Mouse (Mus musculus) liver, embryonic 13.5 days (tissue): ENCODE measurements around the gene Ppp1r3f. TPM values are rescaled to one million over a fixed set of nuclear protein-coding genes. Genes with fewer than 3 reads are reported as not detected.

Experiments used
- ATAC-seq: fragments of 200-750 bp; cut with Nextera tagmentation; 2 replicates; pipeline ENCODE4 v1.8.0; 2017; ENCODE audit warnings: low read depth, mild to moderate bottlenecking, moderate number of reproducible peaks, moderate library complexity
- DNase-seq: peaks from one replicate; pipeline ENCODE4 v3.0.0; 2022
- H3K27ac ChIP-seq: fragments of 300-500 bp; sonication (generic); 2 replicates; pipeline ENCODE4 v1.5.1; 2015; ENCODE audit warnings: moderate library complexity, mild to moderate bottlenecking, inconsistent platforms
- H3K27me3 ChIP-seq: fragments of 300-500 bp; sonication (generic); 2 replicates; pipeline ENCODE4 v1.6.1; 2015; ENCODE audit warnings: mild to moderate bottlenecking, inconsistent platforms
- H3K36me3 ChIP-seq: fragments of 300-500 bp; sonication (generic); 2 replicates; pipeline ENCODE4 v1.6.1; 2015; ENCODE audit warnings: mild to moderate bottlenecking, inconsistent platforms
- H3K4me1 ChIP-seq: fragments of 300-500 bp; sonication (generic); replicated peaks from 2 replicates; pipeline ENCODE4 v1.6.1; 2015; ENCODE audit warnings: inconsistent platforms
- H3K4me2 ChIP-seq: fragments of 300-500 bp; sonication (generic); 2 replicates; pipeline ENCODE4 v1.6.1; 2015; ENCODE audit warnings: inconsistent platforms, mild to moderate bottlenecking, moderate library complexity
- H3K4me3 ChIP-seq: fragments of 300-500 bp; sonication (generic); replicated peaks from 2 replicates; pipeline ENCODE4 v1.5.1; 2015; ENCODE audit warnings: mild to moderate bottlenecking, inconsistent platforms
- H3K9ac ChIP-seq: fragments of 300-500 bp; sonication (generic); 2 replicates; pipeline ENCODE4 v1.6.1; 2015; ENCODE audit warnings: mild to moderate bottlenecking, inconsistent platforms
- H3K9me3 ChIP-seq: fragments of 300-500 bp; sonication (generic); replicated peaks from 2 replicates; pipeline ENCODE4 v1.6.1; 2016; ENCODE audit warnings: inconsistent platforms
- WGBS: fragments of 180-500 bp; shearing (Covaris S2); methylation state at CpG from one replicate; pipeline ENCODE4 v1.1.7; 2015; ENCODE audit not compliant: insufficient replicate concordance; 5-methylcytosine and 5-hydroxymethylcytosine counted together
- polyA plus RNA-seq: library from polyadenylated mRNA; unstranded; fragments of >200 nt; fragmentation: Nextera tagmentation; extraction: Ambion mirVana; gene quantifications from 2 replicates; pipeline ENCODE4 v1.2.1, GENCODE M21; 2015

Ppp1r3f gene
- polyA plus RNA-seq, 1 experiment from 2014 or later, result 0.37 TPM

DNA sequence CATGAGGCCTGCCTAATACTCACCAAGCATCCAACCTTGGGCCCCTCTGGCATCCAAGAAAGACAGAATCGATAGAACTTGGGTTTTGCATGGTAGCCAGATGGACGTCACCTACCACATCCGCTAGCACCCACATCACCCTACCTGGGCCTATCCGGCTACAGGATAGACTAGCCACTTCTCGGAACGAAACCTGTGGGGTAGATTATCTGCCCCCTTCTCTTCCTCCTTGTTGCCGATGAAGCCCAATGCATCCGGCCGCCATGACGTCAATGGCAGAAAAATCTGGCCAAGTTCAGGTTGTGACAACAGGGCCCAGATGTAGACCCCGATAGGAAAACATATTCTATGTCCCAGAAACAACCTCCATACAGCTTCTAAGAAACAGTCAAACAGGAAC is 9.8 kb upstream of the Ppp1r3f start:
- H3K4me1 ChIP-seq, result no peaks in the 10 kb centered on the region
- no peak overlapping the region for H3K4me2 ChIP-seq
- DNase-seq (no peak), ATAC-seq (no peak)
- no peaks in the 10 kb centered on the region for H3K27me3 ChIP-seq
- H3K9ac ChIP-seq, result no peak overlapping the region
- H3K27ac ChIP-seq, result no peak overlapping the region
- H3K4me3 ChIP-seq, result no peak overlapping the region
- no peaks in the 10 kb centered on the region for H3K9me3 ChIP-seq
- H3K36me3 ChIP-seq, result no peaks in the 10 kb centered on the region
- 85% methylated on average over 11 of the region's 11 CpGs for WGBS

DNA sequence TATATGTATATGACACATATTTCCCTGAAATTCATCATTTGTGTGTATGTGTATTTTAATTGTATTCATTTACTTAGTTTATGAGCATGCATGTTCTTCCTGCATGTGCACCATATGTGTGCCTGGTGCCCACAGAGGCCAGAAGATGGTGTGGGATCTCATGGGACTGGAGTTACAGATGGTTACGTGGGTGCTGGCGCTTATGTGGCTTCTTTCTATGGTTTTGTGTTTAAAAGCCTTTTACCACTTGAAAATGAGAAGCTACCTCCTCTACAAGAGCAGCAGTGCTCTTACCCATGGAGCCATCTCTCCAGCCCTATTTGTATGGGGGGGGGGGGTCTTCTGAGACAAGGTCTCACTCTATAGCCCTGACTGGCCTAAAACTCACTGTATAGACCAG is 7.1 kb upstream of the Ppp1r3f start:
- Histone ChIP-seq H3K9ac (no peak overlapping the region), H3K4me1 (no peaks in the 10 kb centered on the region), H3K36me3 (no peaks in the 10 kb centered on the region), H3K9me3 (no peaks in the 10 kb centered on the region), H3K27ac (no peak overlapping the region), H3K4me3 (no peak overlapping the region), H3K27me3 (no peaks in the 10 kb centered on the region), H3K4me2 (no peak overlapping the region)
- WGBS, result 76% methylated on average over 2 of the region's 2 CpGs
- DNase-seq (no peak), ATAC-seq (no peak)

DNA sequence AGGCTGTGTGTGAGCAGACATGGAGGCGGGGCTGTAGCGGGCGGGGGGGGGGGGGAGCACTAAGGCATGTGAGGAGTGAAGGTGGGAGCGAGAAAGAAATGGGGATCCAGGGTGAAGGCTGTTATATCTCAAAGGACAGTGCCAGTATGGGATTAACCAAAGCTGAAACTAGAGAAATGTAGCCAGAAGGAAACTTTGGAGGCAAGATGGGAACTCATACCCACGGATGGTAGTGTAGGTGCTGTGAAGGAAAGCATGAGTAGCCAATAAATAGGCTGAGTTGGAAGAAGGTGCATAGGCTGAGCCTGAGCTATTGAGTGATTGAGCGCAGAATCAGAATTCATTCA is 775 bp upstream of the Ppp1r3f start:
- H3K9me3 ChIP-seq, result no peaks in the 10 kb centered on the region
- WGBS, result 12% methylated on average over 5 of the region's 6 CpGs
- H3K9ac ChIP-seq, result 0 out of 2 replicates have a peak overlapping the region, but pooled peaks have one; percentile 2

DNA sequence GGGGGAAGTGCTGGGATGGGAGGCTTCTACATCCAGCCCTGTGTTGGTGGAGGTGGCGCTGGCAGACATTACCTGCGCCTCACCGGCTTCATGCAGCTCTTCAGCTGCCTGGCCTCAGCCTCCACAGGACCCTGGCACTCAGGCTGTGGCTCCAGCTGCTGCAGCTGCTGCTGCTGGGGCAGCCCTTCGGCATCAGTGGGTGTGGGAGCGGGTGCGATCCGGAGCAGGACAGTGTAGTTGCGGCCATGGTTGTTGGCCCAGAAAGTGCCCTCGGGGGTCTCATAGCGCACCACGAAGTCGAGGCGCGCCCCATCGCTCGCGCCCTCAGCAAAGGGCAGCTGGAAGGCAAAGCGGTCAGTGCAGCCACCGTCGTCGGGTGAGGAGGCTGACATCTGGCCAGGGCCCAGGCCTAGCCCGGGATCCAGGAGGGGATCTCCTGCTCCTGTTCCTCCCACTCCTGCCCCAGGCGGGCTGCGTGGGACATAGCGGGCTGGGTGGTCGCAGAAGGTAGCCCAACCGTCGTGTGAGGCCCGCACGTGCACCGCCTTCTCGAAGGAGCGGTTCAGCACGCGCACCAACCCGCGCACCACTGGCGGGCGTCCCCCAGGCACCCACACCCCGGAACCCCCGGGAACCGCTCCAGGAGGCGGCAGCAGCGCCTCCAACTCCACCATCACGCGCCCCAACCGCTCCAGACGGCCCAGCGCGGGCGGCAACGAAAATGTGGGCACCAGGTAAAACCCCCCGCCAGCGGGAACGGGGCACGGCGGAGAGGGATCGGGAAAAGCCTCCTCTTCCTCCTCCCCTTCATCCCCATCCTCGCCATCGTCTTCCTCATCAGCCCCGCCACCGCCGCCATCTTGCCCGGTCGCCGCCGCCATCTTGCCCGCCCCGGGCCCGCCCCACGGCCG is 652 bp downstream of the Ppp1r3f start, which contains the start of gene Foxp3:
Gene Foxp3 (plus strand): TSS at position 469 of the 911 bp plus-strand sequence.
- Histone ChIP-seq H3K9ac (peak within 1 kb of the TSS; percentile 76), H3K4me2 (peak within 1 kb of the TSS; percentile 83), H3K27ac (peak within 1 kb of the TSS; percentile 76), H3K27me3 (no peaks in the 10 kb centered on the region), H3K36me3 (no peaks in the 10 kb centered on the region; the same call in 1 of the 2 replicates), H3K9me3 (no peaks in the 10 kb centered on the region), H3K4me1 (peaks cover 44% of the 10 kb centered on the region), H3K4me3 (peak within 1 kb of the TSS; percentile 72)
- WGBS, result 22% methylated on average over 66 of the region's 72 CpGs
- ATAC-seq (peak; percentile 46), DNase-seq (peak; percentile 12)

More for the DNA sequence above, 775 bp upstream of the Ppp1r3f start:
- peak overlapping the region; percentile 72 for H3K4me3 ChIP-seq
- H3K27me3 ChIP-seq, result no peaks in the 10 kb centered on the region
- ATAC-seq, result no peak
- no peak for DNase-seq
- no peaks in the 10 kb centered on the region; the same call in 1 of the 2 replicates for H3K36me3 ChIP-seq
- peaks cover 44% of the 10 kb centered on the region for H3K4me1 ChIP-seq
- peak overlapping the region; percentile 59 for H3K4me2 ChIP-seq
- H3K27ac ChIP-seq, result no peak overlapping the region

DNA sequence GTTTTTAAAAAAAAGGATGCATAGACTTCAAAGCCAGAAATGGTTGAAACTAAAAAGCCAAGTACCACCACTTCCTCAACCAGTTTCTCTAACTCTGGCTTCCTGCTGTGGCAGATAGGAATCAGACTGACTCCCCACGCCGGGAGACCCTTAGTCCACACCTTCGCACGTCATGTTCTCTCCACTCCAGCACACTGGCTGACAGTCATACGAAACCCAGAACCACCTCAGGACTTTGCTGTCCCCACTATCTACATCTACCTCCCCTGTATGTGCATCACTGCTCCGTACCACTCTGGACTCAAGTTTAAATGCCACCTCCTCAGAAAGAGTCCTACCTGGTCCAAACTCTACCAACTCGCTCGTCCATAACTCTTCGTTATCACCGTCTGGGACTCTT is 1.6 kb downstream of the Ppp1r3f start:
- peak overlapping the region; percentile 83 for H3K4me2 ChIP-seq
- H3K4me3 ChIP-seq, result peak overlapping the region; percentile 72; the same call in 1 of the 2 replicates
- DNase-seq (no peak), ATAC-seq (no peak)
- H3K9me3 ChIP-seq, result no peaks in the 10 kb centered on the region
- H3K4me1 ChIP-seq, result peaks cover 44% of the 10 kb centered on the region
- H3K27ac ChIP-seq, result no peak overlapping the region
- no peaks in the 10 kb centered on the region; the same call in 1 of the 2 replicates for H3K36me3 ChIP-seq
- peak overlapping the region; percentile 76; the same call in 1 of the 2 replicates for H3K9ac ChIP-seq
- 39% methylated on average over 10 of the region's 10 CpGs for WGBS
- no peaks in the 10 kb centered on the region for H3K27me3 ChIP-seq

DNA sequence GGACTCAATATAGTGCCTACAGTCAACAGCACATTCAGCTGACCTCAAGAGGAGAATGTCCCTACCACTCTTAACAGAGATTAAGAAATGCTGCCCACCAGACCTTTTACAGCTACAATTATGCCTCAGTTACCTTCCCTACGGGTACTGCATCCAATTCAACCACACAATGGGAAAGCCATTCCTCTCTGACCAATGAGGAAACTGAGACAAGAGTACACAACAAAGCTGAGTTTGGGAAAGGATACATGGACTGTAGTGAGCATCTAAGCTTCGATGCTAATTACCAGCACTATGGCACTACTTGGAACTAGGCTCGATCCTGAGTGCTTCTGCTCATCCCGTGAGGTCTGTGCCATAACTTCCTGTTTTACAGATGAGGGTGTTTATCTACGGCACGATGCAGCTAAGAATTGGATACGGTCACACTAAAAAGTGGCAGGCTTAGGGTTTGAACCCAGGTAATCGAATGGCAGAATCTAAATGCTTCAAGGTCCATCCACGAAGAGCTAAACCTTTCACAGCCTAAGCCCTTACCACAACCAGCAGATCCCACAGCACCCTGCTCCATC is 2.4 kb downstream of the Ppp1r3f start:
- Histone ChIP-seq H3K4me3 (no peak overlapping the region), H3K4me2 (0 out of 2 replicates have a peak overlapping the region, but pooled peaks have one; percentile 83), H3K9me3 (no peaks in the 10 kb centered on the region), H3K27me3 (no peaks in the 10 kb centered on the region), H3K9ac (no peak overlapping the region), H3K36me3 (no peaks in the 10 kb centered on the region; the same call in 1 of the 2 replicates), H3K4me1 (peaks cover 44% of the 10 kb centered on the region), H3K27ac (no peak overlapping the region)
- no peak for ATAC-seq
- DNase-seq, result no peak
- 67% methylated on average over 9 of the region's 9 CpGs for WGBS

DNA sequence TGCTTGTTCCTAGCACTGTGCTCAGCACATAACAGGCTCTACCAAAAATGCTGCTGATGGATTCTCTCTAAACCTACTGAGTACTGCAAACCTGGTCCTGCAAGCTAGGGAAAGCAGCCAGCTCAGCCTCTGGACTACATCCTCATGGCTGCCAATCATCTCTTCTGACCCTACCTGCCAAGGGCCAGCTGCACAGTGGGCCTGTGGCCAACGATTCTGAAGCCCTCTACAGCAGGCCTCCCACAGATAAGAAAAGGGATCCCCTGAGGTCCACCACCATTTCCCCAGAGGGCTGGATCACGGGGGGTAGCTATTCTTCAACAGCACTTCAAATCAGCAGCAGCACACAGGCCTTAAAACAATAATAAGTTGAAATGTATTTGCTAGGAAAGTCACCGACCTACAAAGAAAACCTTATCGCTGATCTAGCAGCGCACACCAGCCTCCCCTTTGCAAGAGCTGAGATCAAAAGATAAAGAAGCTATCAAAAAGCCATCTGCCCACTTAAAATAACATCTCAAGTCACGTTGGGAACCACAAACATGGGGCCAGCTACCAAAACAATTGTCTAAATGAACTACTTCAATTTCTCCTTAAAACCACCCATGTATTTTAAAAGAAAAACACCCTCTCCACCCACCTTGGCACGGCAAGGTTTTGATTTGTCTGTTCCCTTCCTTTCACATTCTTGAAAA is 3.5 kb downstream of the Ppp1r3f start:
- no peaks in the 10 kb centered on the region for H3K9me3 ChIP-seq
- WGBS, result 32% methylated on average over 7 of the region's 7 CpGs
- no peaks in the 10 kb centered on the region for H3K27me3 ChIP-seq
- H3K4me2 ChIP-seq, result no peak overlapping the region
- H3K36me3 ChIP-seq, result no peaks in the 10 kb centered on the region; the same call in 1 of the 2 replicates
- peaks cover 42% of the 10 kb centered on the region for H3K4me1 ChIP-seq
- DNase-seq (no peak), ATAC-seq (no peak)
- H3K9ac ChIP-seq, result no peak overlapping the region
- no peak overlapping the region for H3K4me3 ChIP-seq
- H3K27ac ChIP-seq, result no peak overlapping the region

DNA sequence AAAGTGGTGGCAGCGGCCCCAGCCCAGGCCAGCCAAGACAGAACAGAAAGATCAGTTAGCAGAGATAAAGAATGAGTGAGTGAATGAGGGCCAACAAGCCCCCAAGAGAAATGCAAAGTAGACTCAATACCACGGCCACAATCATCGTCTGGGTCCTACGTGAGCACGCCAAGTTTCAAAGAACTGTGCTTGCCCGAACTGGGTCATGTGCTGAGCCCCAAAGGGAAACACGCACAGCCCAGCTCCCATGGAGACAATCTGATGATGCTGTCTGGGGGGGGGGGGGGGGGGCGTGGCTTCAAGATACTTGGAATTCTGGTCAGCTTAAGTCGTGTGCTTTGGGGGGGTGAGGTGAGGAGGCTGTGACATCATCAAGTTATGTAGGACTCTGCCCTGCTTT is 6.6 kb downstream of the Ppp1r3f start:
- Histone ChIP-seq H3K27me3 (no peaks in the 10 kb centered on the region), H3K4me3 (no peak overlapping the region), H3K27ac (no peak overlapping the region), H3K4me2 (no peak overlapping the region), H3K9ac (no peak overlapping the region), H3K36me3 (no peaks in the 10 kb centered on the region), H3K9me3 (no peaks in the 10 kb centered on the region), H3K4me1 (peaks cover 21% of the 10 kb centered on the region)
- no peak for DNase-seq
- ATAC-seq, result no peak
- WGBS, result 48% methylated on average over 8 of the region's 9 CpGs

DNA sequence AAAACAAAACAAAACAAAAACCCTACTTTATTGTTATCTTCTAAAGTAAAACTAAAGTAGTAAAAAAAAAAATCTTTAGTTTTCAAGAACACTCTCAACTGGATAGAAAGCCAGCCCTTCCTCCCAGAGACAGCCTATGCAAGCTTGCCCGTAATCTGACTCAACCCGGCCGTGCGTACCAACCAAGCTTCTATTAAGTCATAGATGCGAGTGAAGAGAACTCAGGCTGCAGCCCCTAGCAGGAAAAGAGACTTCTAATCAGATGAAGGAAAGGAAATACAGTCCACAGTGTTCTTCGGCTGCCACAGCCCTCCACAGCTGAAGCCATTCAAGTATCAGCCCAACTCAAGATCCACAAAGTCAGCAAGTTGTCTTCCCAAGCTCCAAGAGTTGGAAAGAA is 7.7 kb downstream of the Ppp1r3f start:
- WGBS, result 28% methylated on average over 6 of the region's 6 CpGs
- Histone ChIP-seq H3K9ac (no peak overlapping the region), H3K4me2 (no peak overlapping the region), H3K27me3 (no peaks in the 10 kb centered on the region), H3K4me3 (no peak overlapping the region), H3K4me1 (peaks cover 10% of the 10 kb centered on the region), H3K27ac (no peak overlapping the region), H3K36me3 (no peaks in the 10 kb centered on the region), H3K9me3 (no peaks in the 10 kb centered on the region)
- ATAC-seq, result no peak
- DNase-seq, result no peak

DNA sequence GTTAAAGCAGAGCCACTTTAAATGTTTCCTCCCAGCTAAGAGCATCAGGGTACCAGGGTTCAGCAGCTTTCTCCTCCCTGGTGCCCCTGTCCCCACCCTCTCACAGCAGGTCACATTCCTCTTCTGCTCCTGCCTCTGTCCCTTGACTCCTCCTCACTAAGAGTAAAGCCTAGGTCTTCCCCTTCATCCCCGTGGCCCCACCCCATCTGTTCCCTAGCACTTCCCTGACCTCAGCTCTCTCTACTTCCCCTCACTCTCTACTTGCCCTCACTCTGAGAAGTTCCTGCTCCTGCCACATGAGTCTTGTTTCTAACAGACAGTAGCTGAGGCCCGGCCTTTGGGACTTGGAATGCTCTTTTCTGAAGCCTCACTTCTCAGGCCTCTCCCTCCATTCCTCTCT is 11.0 kb downstream of the Ppp1r3f start:
- no peaks in the 10 kb centered on the region for H3K27me3 ChIP-seq
- no peak overlapping the region for H3K9ac ChIP-seq
- no peaks in the 10 kb centered on the region for H3K9me3 ChIP-seq
- H3K36me3 ChIP-seq, result no peaks in the 10 kb centered on the region
- no peak for ATAC-seq
- H3K4me2 ChIP-seq, result no peak overlapping the region
- no peak overlapping the region for H3K27ac ChIP-seq
- no peak for DNase-seq
- H3K4me3 ChIP-seq, result no peak overlapping the region
- no peaks in the 10 kb centered on the region for H3K4me1 ChIP-seq
- 24% methylated on average over 2 of the region's 2 CpGs for WGBS

DNA sequence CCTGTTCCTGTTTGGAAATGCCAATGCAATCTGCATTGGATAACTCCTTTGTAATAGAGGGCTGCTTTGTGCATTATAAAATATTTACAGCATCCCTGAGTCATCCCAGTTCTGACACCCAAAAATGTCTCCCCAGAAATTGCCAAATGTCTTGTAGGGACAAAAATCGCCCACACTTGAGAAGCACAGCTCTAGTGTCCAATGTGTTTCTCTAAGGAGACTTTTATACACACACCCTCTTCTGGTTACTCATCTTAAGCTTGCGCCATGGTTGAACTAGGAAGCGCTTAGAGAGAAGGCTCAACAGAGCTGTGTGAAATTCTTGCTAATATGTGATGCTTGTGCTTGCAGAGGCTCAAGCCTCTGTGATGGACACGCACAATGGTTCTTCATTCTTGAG is 20.6 kb downstream of the Ppp1r3f start:
- no peak overlapping the region for H3K4me3 ChIP-seq
- no peak overlapping the region for H3K9ac ChIP-seq
- no peak overlapping the region for H3K27ac ChIP-seq
- no peaks in the 10 kb centered on the region for H3K36me3 ChIP-seq
- no peaks in the 10 kb centered on the region for H3K9me3 ChIP-seq
- H3K4me1 ChIP-seq, result no peaks in the 10 kb centered on the region
- H3K27me3 ChIP-seq, result no peaks in the 10 kb centered on the region
- 71% methylated on average over 4 of the region's 4 CpGs for WGBS
- ATAC-seq, result no peak
- no peak overlapping the region for H3K4me2 ChIP-seq
- no peak for DNase-seq
